Mouse (Mus musculus): ENCODE results near the gene Man2a1. TPM values are rescaled to one million over a fixed set of nuclear protein-coding genes. Genes with fewer than 3 reads are reported as not detected.

Gene Man2a1
- polyA plus RNA-seq, 1 experiment from 2014 or later: 5.7 TPM

Other genes with a start within 250 kb of the Man2a1 start
- not detected in 2 replicates for gene 4930583I09Rik, start 235.3 kb downstream of the Man2a1 start, polyA plus RNA-seq (2015; fragmentation: Nextera tagmentation; extraction: Ambion mirVana)

All from midbrain, embryonic 13.5 days (tissue).